Mouse (Mus musculus): ENCODE measurements around the gene Mars. TPM values are rescaled to one million over a fixed set of nuclear protein-coding genes. Genes with fewer than 3 reads are reported as not detected.
"Not testable (repeated sequence)": the region's sequence is repeated elsewhere in the genome, so short reads cannot be mapped to it uniquely, and the experiment has no call there.

Mars gene
- total RNA-seq, 2 experiments from 2014 or later: 47.5 to 48.0 TPM

- not testable (repeated sequence) for DNase-seq (ENCODE audit: low spot score in 2 of 2)
Measured at GRCm38 (mm10) chr10:127313516-127313915, 1.9 kb upstream of the Mars start.

DNA sequence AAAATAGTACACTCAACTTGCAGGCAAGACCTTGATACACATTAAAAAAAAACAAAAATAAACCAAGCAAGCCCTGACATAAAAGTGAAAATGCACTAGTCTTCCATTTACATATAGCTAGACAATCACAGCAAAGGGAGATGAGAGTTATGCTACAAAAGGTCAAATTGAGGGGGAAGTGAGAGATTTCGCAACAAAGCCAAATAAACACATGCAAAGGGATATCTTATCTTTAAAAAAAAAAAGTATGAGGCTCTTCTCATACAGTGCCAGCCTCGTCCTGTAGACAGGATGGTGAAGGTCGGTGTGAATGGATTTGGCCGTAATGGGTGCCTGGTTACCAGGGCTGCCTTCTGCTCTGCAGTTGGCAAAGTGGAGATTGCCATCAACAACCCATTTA is 1.3 kb upstream of the Mars start:
- DNase-seq (ENCODE audit: low spot score in 2 of 2): no peak

DNA sequence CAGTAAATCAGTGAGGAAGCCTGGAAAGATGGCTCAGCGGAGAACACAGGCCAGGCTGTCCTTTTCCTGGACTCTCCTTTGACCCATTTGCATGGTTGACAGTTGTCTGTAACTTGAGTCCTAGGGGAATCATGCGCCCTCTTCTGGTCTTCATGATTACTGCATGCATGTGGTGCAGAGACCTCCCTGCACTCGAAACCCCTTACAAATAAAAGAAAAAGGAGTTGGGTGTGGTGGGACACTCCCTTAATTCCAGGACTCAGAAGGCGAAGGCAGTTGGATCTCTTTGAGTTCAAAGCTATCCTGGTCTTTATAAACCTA is 730 bp upstream of the Mars start:
- peak; percentile 46 to 80 for DNase-seq (ENCODE audit: low spot score in 2 of 2)

- DNase-seq (ENCODE audit: low spot score in 2 of 2): no peak
Measured at GRCm38 (mm10) chr10:127310523-127311475, 787 bp downstream of the Mars start.

- not testable (repeated sequence) for DNase-seq (ENCODE audit: low spot score in 2 of 2)
Measured at GRCm38 (mm10) chr10:127309167-127309566, 2.4 kb downstream of the Mars start.

GRCm38 (mm10) chr10:127303136-127303535 is 8.4 kb downstream of the Mars start:
- no peak for DNase-seq (ENCODE audit: low spot score in 2 of 2)

- DNase-seq (ENCODE audit: low spot score in 2 of 2): no peak
Measured at GRCm38 (mm10) chr10:127300361-127300760, 11.2 kb downstream of the Mars start.

GRCm38 (mm10) chr10:127297015-127297871 is 14.3 kb downstream of the Mars start:
- no peak for DNase-seq (ENCODE audit: low spot score in 2 of 2)

- no peak for DNase-seq (ENCODE audit: low spot score in 2 of 2)
Measured at GRCm38 (mm10) chr10:127295986-127296794, 15.4 kb downstream of the Mars start.

DNA sequence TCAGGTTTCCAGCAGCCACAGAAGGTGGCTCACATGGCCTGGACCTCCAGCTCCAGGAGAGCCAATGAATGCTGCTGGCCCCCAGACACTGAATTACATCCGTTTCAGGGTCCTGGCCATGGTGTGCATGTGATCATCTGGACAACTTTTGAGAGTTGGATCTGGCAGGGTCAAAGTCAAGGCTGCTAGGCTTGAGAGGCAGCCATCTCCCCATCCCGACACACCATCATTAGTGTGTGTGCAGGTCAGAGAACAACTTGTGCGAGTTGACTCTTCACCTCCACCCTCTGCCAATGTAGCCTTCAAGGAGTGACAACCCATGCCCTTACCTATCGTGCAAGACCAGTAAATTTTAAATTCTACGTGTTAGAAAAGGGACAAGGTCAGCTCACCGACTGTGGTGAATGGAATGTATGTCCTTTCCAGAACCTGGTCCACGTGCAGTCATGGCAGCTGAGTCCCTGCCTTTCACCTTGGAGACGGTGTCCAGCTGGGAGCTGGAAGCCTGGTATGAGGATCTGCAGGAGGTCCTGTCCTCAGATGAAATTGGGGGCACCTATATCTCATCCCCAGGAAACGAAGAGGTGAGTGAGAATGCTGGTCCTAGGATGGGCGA is 16.6 kb downstream of the Mars start:
- no peak for DNase-seq (ENCODE audit: low spot score in 2 of 2)

DNA sequence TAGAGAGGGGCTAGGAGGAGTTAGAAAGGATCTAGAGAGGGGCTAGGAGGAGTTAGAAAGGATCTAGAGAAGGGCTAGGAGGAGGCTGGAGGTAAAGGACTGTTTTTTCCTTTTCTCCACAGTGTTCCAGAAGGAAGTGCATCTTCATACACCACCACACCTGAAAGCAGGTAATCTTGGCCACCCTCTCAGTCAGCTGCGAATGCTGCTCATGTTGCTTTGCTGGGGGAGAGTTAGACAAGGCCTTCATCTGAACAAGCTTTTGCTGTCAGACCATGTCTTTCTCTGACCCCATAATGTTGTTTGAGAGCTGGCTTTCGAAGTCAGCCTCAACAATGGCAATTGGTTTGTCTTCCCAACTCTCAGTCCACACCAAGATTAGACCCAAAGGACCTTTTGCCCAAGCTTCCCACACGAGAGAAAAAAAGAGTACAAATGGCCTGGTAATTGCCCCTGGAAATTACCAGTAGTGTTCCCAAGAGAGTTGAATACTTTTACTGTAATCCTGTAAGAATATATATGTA is 17.9 kb downstream of the Mars start:
- no peak for DNase-seq (ENCODE audit: low spot score in 2 of 2)

DNA sequence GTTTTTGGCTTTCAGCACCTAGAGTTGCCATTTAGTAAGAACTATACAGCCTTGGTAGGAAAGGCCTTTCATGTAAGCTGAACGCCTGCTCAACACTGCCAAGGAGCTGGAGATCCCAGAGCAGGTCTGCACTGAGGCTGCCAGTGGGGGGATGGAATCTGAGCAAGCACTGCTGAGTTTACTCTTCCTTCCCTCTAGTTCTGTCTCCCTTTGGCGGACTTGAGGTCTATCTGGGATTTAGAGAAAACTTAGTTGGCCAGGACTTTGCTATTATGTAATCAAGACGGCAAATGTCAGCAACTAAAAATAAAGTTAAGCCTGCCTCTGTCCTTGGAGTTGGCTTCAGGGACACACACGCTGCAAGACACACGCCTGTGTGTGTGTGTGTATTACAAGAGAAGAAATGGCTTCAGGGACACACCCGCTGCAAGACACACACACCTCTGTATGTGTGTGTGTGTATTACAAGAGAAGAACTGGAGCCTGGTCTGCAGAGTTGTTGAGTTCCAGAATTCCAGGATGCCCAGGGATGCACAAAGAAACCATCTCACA is 18.5 kb downstream of the Mars start:
- no peak for DNase-seq (ENCODE audit: low spot score in 2 of 2)

- no peak for DNase-seq (ENCODE audit: low spot score in 2 of 2)
Measured at GRCm38 (mm10) chr10:127291881-127292638, 19.5 kb downstream of the Mars start.

- peak in 1 of 2 experiments; percentile 68 for DNase-seq (ENCODE audit: low spot score in 2 of 2)
Measured at GRCm38 (mm10) chr10:127290930-127291880, 20.4 kb downstream of the Mars start.

DNA sequence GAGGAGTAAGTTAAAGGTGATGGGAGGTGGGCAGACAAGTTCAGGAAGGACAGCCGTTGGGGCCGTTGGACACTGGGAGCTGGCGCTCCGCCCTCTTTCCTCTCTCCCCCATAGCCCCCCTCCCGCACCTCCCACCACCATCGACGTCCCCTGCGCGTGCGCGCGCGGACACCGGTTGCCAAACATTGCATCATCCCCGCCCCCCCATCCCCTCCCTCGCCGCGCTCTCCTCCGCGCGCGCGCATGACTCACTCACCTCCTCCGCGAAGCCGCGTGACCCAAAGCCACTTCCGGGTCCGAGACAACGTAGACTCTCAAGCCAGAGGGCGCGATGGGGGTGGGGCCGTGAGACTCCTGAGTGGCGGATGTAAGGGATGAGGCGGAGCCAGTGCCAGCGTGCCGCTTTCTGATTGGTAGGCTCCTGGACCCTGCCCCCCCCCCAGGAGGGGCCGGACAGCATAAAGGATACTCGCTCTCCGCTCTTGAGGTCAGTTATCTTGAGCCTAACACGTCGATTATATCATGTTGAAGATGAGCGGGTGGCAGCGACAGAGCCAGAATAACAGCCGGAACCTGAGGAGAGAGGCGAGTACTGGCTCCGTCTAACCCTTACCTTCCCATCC is 21.2 kb downstream of the Mars start:
- DNase-seq (ENCODE audit: low spot score in 2 of 2): peak; percentile 100

- DNase-seq (ENCODE audit: low spot score in 2 of 2): peak in 1 of 2 experiments; percentile 58
Measured at GRCm38 (mm10) chr10:127289573-127290191, 21.9 kb downstream of the Mars start.

Data from gastrocnemius, postnatal 4 days (tissue).